Mouse (Mus musculus) liver, postnatal 0 days (tissue): Measurements from ENCODE around the gene Grk4.

Experiments used
- CTCF ChIP-seq: sonication (generic); IDR thresholded peaks from 2 replicates; pipeline ENCODE4 v1.5.1; 2016; ENCODE audit warnings: antibody characterized with exemption, low read depth
- EP300 ChIP-seq: IDR thresholded peaks from 2 replicates; pipeline ENCODE4 v1.6.1; 2016; ENCODE audit warnings: antibody characterized with exemption, low read depth, mild to moderate bottlenecking

DNA sequence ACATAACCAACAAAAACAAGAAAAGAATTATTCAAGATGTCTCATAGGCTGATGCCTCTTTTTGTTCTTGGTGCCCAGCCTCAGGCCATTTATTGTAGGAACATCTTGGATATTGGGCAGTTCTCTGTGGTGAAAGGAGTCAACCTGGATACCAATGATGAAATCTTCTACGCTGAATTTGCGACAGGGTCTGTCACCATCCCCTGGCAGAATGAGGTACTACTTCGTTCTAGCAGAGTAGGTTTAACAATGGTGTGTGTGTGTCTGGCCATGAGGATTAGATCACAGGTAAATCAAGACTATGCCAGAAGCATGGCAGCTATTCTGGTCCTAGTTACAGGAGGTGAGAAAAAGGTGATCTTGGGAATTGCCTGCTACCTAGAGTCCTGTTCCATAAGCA, 91.3 kb downstream of the Grk4 start:
- peak; percentile 51 for TF ChIP-seq CTCF
- TF ChIP-seq EP300, result no peak
